Mouse (Mus musculus): Measurements from ENCODE around the gene 9030612E09Rik.

DNA sequence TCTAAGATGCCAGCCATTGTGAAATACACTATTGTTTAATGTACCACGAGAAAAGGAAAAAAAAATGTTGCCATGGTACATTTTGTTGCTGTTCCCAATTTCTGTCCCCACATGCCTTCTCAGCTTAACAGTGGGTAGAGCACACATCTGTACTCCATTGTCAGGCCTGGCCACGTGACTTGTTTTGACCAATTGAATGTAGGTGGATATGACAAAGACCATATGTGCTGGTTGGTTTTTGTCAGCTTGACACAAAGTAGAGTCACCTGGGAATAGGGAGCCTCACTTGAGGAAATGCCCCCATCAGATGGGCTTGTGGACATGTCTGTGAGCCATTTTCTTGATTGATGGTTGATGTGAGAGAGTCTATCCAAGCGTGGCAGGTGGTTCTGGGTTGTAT lies 29.4 kb downstream of the 9030612E09Rik start:
- TF ChIP-seq CHD1 (IDR thresholded peaks at IDR 0.05; ENCODE audit: low read depth, low read length) (no peak), ELF1 (IDR thresholded peaks at IDR 0.05; ENCODE audit: low read depth, low read length) (no peak), HCFC1 (IDR thresholded peaks at IDR 0.05; ENCODE audit: low read depth, low read length) (no peak), MAX (IDR thresholded peaks at IDR 0.05; ENCODE audit: low read length) (no peak), CTCF (conservative IDR thresholded peaks at IDR 0.05 in 1 of 2, IDR thresholded peaks at IDR 0.05 in 1 of 2; ENCODE audit: low read depth in 2 of 2, low read length in 2 of 2) (no peak), ZKSCAN1 (IDR thresholded peaks at IDR 0.05; ENCODE audit: borderline replicate concordance, low read depth, low read length) (no peak), ZC3H11A (IDR thresholded peaks at IDR 0.05; ENCODE audit: low read depth, low read length) (no peak), ZMIZ1 (IDR thresholded peaks at IDR 0.05; ENCODE audit: low read depth, low read length) (no peak), POLR2AphosphoS2 (IDR thresholded peaks at IDR 0.05; ENCODE audit: low read depth, low read length) (no peak), RCOR1 (conservative IDR thresholded peaks at IDR 0.05; ENCODE audit: low read depth, low read length) (no peak), POLR2A (IDR thresholded peaks at IDR 0.05; ENCODE audit: low read depth, low read length) (no peak), EP300 (IDR thresholded peaks at IDR 0.05; ENCODE audit: low read length) (no peak), USF1 (IDR thresholded peaks at IDR 0.05; ENCODE audit: low read depth, low read length) (no peak; the same call in 1 of the 2 replicates)
